Mouse (Mus musculus) splenic B cell, adult 2 months (primary cell): ENCODE measurements around the gene Zbtb24.

Source experiments
- DNase-seq: peaks from one replicate; pipeline ENCODE4 v3.0.0-alpha.2; 2011; ENCODE audit warnings: low read depth, low spot score
- H3K27me3 ChIP-seq: 2 replicates; pipeline ENCODE4 v1.6.1; 2012; ENCODE audit warnings: mild to moderate bottlenecking, low read length, moderate library complexity, mixed read lengths; ENCODE audit not compliant: control insufficient read depth, poor library complexity, insufficient read depth, severe bottlenecking
- H3K36me3 ChIP-seq: 2 replicates; pipeline ENCODE4 v1.6.1; 2012; ENCODE audit warnings: mild to moderate bottlenecking, low read length, moderate library complexity, mixed read lengths; ENCODE audit not compliant: control insufficient read depth, poor library complexity, insufficient read depth, severe bottlenecking

Zbtb24 gene

GRCm38 (mm10) chr10:41450780-41451522 is 768 bp downstream of the Zbtb24 start:
- Histone ChIP-seq H3K36me3 (peaks cover 2% of the 10 kb centered on the region), H3K27me3 (no peaks in the 10 kb centered on the region)
- DNase-seq: no peak

- no peak for DNase-seq
- Histone ChIP-seq H3K27me3 (no peaks in the 10 kb centered on the region), H3K36me3 (peaks cover 2% of the 10 kb centered on the region)
These were observed 1.5 kb downstream of the Zbtb24 start for GRCm38 (mm10) chr10:41451656-41452055.

- no peak for DNase-seq
- H3K36me3 ChIP-seq: peaks cover 2% of the 10 kb centered on the region
- no peaks in the 10 kb centered on the region for H3K27me3 ChIP-seq
These were observed 2.6 kb downstream of the Zbtb24 start for GRCm38 (mm10) chr10:41452791-41453190.

- H3K36me3 ChIP-seq: peaks cover 4% of the 10 kb centered on the region
- no peak for DNase-seq
These were observed 9.8 kb downstream of the Zbtb24 start for GRCm38 (mm10) chr10:41459990-41460389.

GRCm38 (mm10) chr10:41460501-41460900 is 10.3 kb downstream of the Zbtb24 start:
- DNase-seq: no peak
- H3K36me3 ChIP-seq: peaks cover 4% of the 10 kb centered on the region
- H3K27me3 ChIP-seq: no peaks in the 10 kb centered on the region

More at GRCm38 (mm10) chr10:41459990-41460389, 9.8 kb downstream of the Zbtb24 start:
- H3K27me3 ChIP-seq: no peaks in the 10 kb centered on the region

- DNase-seq: no peak
- H3K27me3 ChIP-seq: no peaks in the 10 kb centered on the region
- peaks cover 6% of the 10 kb centered on the region for H3K36me3 ChIP-seq
These were observed 11.0 kb downstream of the Zbtb24 start for GRCm38 (mm10) chr10:41461057-41461722.

GRCm38 (mm10) chr10:41464401-41464955 is 14.3 kb downstream of the Zbtb24 start:
- Histone ChIP-seq H3K36me3 (peaks cover 5% of the 10 kb centered on the region), H3K27me3 (no peaks in the 10 kb centered on the region)
- DNase-seq: no peak

- Histone ChIP-seq H3K36me3 (peaks cover 5% of the 10 kb centered on the region), H3K27me3 (no peaks in the 10 kb centered on the region)
- DNase-seq: no peak
These were observed 17.1 kb downstream of the Zbtb24 start for GRCm38 (mm10) chr10:41467325-41467724.

- no peaks in the 10 kb centered on the region for H3K27me3 ChIP-seq
- H3K36me3 ChIP-seq: peaks cover 1% of the 10 kb centered on the region; the same call in 1 of the 2 replicates
- no peak for DNase-seq
These were observed 20.5 kb downstream of the Zbtb24 start for GRCm38 (mm10) chr10:41470693-41471092.

- Histone ChIP-seq H3K36me3 (no peaks in the 10 kb centered on the region), H3K27me3 (no peaks in the 10 kb centered on the region)
- DNase-seq: no peak
These were observed 22.4 kb downstream of the Zbtb24 start for GRCm38 (mm10) chr10:41472534-41472933.

- H3K36me3 ChIP-seq: no peaks in the 10 kb centered on the region
- DNase-seq: peak; percentile 36
- no peaks in the 10 kb centered on the region for H3K27me3 ChIP-seq
These were observed 22.8 kb downstream of the Zbtb24 start for GRCm38 (mm10) chr10:41472962-41473481.

GRCm38 (mm10) chr10:41473782-41474468 is 23.7 kb downstream of the Zbtb24 start:
- peak; percentile 76 for DNase-seq
- Histone ChIP-seq H3K36me3 (peaks cover 4% of the 10 kb centered on the region), H3K27me3 (no peaks in the 10 kb centered on the region)

GRCm38 (mm10) chr10:41474981-41475391 is 24.8 kb downstream of the Zbtb24 start:
- Histone ChIP-seq H3K27me3 (no peaks in the 10 kb centered on the region), H3K36me3 (peaks cover 4% of the 10 kb centered on the region)
- no peak for DNase-seq

GRCm38 (mm10) chr10:41476171-41477017 is 26.2 kb downstream of the Zbtb24 start, which contains the start of gene Mical1:
Gene Mical1 (plus strand): TSS chr10:41476314.
- Histone ChIP-seq H3K27me3 (no peaks in the 10 kb centered on the region), H3K36me3 (peaks cover 8% of the 10 kb centered on the region)
- peak; percentile 74 for DNase-seq
